Mouse (Mus musculus): Measurements from ENCODE around the gene Prdx5. TPM values are rescaled to one million over a fixed set of nuclear protein-coding genes. Genes with fewer than 3 reads are reported as not detected.
"Not testable (repeated sequence)": the region's sequence is repeated elsewhere in the genome, so short reads cannot be mapped to it uniquely, and the experiment has no call there.

Gene Prdx5
- polyA plus RNA-seq, 1 experiment from 2014 or later, result 218 TPM

DNA sequence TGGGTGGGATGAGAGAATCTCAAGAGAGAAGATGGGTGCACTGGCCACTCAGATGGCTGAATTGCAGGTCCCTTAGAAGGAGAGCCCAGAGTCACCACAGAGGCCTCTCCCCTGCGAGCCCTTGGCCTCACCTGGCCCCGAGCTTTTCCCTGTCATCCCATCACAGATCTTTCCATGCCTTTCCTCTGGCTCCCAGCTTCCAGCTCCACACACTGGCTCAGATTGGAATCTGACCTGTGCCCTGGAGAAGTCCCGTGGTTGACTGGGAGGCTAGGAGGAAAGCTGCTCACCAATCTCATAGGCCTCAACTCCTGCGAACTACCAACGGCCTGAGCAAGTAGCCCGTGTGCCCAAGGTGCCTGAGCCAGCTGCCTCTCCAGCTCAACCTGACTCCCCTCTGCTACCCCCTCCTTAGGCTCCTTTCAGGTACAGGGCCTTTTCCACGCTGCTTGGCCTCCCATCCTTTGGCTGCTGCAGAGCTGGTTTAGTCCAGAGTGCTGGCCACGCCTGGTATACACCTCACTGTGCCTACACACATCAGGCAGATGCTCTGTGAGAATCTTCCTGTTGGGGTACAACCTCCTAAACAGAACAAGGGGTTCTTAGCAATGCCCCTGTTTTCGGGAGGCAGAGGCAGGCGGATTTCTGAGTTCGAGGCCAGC lies 4.3 kb downstream of the Prdx5 start:
- peaks cover 14% of the 10 kb centered on the region for H3K4me1 ChIP-seq (replicated peaks)
- no peaks in the 10 kb centered on the region for H3K27me3 ChIP-seq (replicated peaks)
- ATAC-seq (ENCODE audit: insufficient number of reproducible peaks, low FRiP score), result no peak
- no peak overlapping the region for H3K27ac ChIP-seq (ENCODE audit: poor library complexity, severe bottlenecking)
- H3K9ac ChIP-seq, result no peak overlapping the region
- H3K9me3 ChIP-seq (replicated peaks), result no peaks in the 10 kb centered on the region
- no peak overlapping the region for H3K4me3 ChIP-seq
- peaks cover 36% of the 10 kb centered on the region for H3K36me3 ChIP-seq
- no peak overlapping the region for H3K4me2 ChIP-seq
- 85% methylated on average over 11 of the region's 11 CpGs for WGBS

GRCm38 (mm10) chr19:6904846-6905245 lies 5.1 kb downstream of the Prdx5 start:
- H3K27me3 ChIP-seq (replicated peaks), result no peaks in the 10 kb centered on the region
- H3K4me3 ChIP-seq, result no peak overlapping the region
- no peak for ATAC-seq (ENCODE audit: insufficient number of reproducible peaks, low FRiP score)
- H3K9ac ChIP-seq, result no peak overlapping the region
- no peak overlapping the region for H3K4me2 ChIP-seq
- H3K36me3 ChIP-seq, result peaks cover 36% of the 10 kb centered on the region
- 74% methylated on average over 2 of the region's 2 CpGs for WGBS
- H3K4me1 ChIP-seq (replicated peaks), result peaks cover 14% of the 10 kb centered on the region
- H3K27ac ChIP-seq (ENCODE audit: poor library complexity, severe bottlenecking), result no peak overlapping the region
- peaks cover 6% of the 10 kb centered on the region; the same call in 1 of the 2 replicates for H3K9me3 ChIP-seq (replicated peaks)

DNA sequence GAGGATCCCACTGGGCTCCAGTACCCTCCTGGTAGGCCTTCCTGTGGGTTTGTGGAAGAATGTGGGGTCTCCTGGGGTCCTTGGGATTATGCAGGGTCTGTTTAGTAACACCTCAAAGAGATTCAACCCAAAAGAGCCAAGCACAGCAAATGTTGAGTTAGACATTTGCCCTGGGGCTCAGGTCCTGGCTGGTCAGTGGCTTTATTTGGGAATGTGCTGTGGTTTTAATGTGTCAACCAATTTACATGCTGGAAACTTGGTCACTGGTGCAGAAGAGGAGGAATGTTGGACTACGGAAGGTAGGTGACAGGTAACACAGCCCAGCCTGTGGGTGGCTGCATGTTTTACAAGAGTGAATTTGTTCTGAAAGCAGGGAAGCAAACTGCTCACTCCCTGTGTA lies 6.9 kb downstream of the Prdx5 start:
- Histone ChIP-seq H3K9me3 (replicated peaks) (peaks cover 8% of the 10 kb centered on the region; the same call in 1 of the 2 replicates), H3K27me3 (replicated peaks) (no peaks in the 10 kb centered on the region), H3K4me3 (no peak overlapping the region), H3K9ac (no peak overlapping the region), H3K27ac (ENCODE audit: poor library complexity, severe bottlenecking) (no peak overlapping the region), H3K4me2 (no peak overlapping the region), H3K36me3 (peaks cover 36% of the 10 kb centered on the region), H3K4me1 (replicated peaks) (peaks cover 7% of the 10 kb centered on the region)
- no peak for ATAC-seq (ENCODE audit: insufficient number of reproducible peaks, low FRiP score)
- 92% methylated on average over 1 of the region's 1 CpGs for WGBS

- peaks cover 19% of the 10 kb centered on the region for H3K9me3 ChIP-seq (replicated peaks)
- H3K9ac ChIP-seq, result no peak overlapping the region
- H3K27ac ChIP-seq (ENCODE audit: poor library complexity, severe bottlenecking), result no peak overlapping the region
- WGBS, result 81% methylated on average over 4 of the region's 4 CpGs
- no peak overlapping the region for H3K4me2 ChIP-seq
- no peak for ATAC-seq (ENCODE audit: insufficient number of reproducible peaks, low FRiP score)
- H3K27me3 ChIP-seq (replicated peaks), result no peaks in the 10 kb centered on the region
- H3K36me3 ChIP-seq, result peaks cover 11% of the 10 kb centered on the region
- H3K4me3 ChIP-seq, result no peak overlapping the region
- no peaks in the 10 kb centered on the region for H3K4me1 ChIP-seq (replicated peaks)
Measured at GRCm38 (mm10) chr19:6899641-6900040, 10.3 kb downstream of the Prdx5 start.

- H3K27ac ChIP-seq (ENCODE audit: poor library complexity, severe bottlenecking); H3K4me1 ChIP-seq (replicated peaks); H3K9ac ChIP-seq; H3K4me3 ChIP-seq; ATAC-seq (ENCODE audit: insufficient number of reproducible peaks, low FRiP score); H3K4me2 ChIP-seq; H3K27me3 ChIP-seq (replicated peaks); H3K36me3 ChIP-seq: not testable (repeated sequence)
- WGBS, result 75% methylated on average over 18 of the region's 18 CpGs
- H3K9me3 ChIP-seq (replicated peaks), result peaks cover 19% of the 10 kb centered on the region
Measured at GRCm38 (mm10) chr19:6895608-6896305, 14.1 kb downstream of the Prdx5 start.

DNA sequence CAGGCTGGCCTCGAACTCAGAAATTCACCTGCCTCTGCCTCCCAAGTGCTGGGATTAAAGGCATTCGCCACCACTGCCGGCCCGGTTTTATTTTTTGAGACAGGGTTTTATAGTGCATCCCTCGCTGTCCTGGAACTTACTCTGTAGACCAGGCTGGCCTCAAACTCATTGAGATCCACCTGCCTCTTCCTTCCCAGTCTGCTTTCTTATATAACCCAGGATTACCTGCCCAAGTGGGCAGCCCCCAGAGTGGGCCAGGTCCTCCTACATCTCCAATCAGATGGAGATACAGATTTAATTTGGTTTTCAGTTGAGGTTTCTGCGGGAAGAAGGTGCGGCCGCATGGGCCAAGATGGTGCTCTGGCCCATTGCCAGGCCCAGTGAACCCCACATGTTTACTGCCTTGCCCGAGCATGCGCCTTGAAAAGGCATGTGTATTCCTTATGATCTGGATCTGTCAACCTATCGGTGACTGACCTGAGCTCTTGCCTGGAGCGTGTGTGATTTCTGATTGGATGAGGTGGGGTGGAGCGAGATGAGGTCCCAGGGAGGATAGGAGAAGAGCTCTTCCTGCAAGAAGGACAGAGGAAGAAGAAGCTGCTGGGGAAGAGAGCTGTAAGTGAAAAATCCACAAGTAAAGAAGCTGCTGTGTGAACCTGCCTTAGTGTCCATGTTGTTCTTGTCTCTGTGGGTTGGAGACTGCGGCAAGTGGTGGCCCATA lies 16.0 kb downstream of the Prdx5 start:
- Histone ChIP-seq H3K27me3 (replicated peaks) (no peaks in the 10 kb centered on the region), H3K9me3 (replicated peaks) (peaks cover 10% of the 10 kb centered on the region), H3K27ac (ENCODE audit: poor library complexity, severe bottlenecking) (no peak overlapping the region), H3K9ac (no peak overlapping the region), H3K4me2 (no peak overlapping the region), H3K4me3 (no peak overlapping the region), H3K36me3 (no peaks in the 10 kb centered on the region), H3K4me1 (replicated peaks) (no peaks in the 10 kb centered on the region)
- ATAC-seq (ENCODE audit: insufficient number of reproducible peaks, low FRiP score), result no peak
- WGBS, result 83% methylated on average over 14 of the region's 14 CpGs

- no peak overlapping the region for H3K4me2 ChIP-seq
- 48% methylated on average over 4 of the region's 4 CpGs for WGBS
- no peaks in the 10 kb centered on the region for H3K36me3 ChIP-seq
- H3K27ac ChIP-seq (ENCODE audit: poor library complexity, severe bottlenecking), result no peak overlapping the region
- H3K4me3 ChIP-seq, result no peak overlapping the region
- no peak for ATAC-seq (ENCODE audit: insufficient number of reproducible peaks, low FRiP score)
- H3K27me3 ChIP-seq (replicated peaks), result no peaks in the 10 kb centered on the region
- no peak overlapping the region for H3K9ac ChIP-seq
- H3K9me3 ChIP-seq (replicated peaks), result peaks cover 9% of the 10 kb centered on the region
- no peaks in the 10 kb centered on the region for H3K4me1 ChIP-seq (replicated peaks)
Measured at GRCm38 (mm10) chr19:6892512-6892911, 17.4 kb downstream of the Prdx5 start.

DNA sequence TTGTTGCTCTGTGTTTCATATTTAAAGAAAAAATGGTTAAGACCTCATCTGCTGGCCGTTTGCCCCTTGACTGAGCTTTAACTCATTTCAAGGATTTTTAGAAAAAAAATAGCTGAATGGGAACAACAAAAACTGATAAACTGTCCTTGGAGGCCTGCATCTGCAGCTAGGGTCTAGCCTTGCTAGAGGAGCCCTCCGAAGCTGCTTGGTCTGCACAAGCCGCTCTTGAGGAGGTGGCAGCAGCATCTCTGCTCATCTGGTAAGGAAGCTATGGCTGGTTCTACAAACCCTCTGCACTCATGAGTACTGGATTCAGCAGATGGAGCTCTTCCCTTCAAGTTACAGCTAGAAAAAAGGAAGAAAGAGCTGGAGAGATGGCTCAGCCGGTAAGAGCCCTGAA lies 31.9 kb downstream of the Prdx5 start:
- no peak overlapping the region for H3K4me2 ChIP-seq

DNA sequence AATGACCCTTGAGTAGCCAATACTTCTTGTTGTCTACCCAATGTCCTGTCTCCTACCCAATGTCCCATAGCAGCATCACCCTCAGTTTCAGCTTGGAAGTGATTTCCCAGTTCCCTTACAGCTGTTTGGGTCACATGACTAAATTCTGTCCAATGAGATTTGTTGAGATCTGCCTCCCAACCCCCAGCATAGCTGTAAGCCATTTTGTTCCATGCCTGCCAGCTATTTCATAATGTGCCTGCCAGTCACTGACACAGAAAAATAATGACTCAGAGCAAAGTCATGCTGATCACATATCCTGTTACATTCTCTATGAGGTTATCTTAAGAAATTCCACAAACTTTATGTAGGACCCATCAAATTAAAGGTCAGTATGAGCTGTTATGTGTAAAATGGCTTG lies 33.1 kb downstream of the Prdx5 start:
- peaks cover 8% of the 10 kb centered on the region; the same call in 1 of the 2 replicates for H3K9me3 ChIP-seq (replicated peaks)
- H3K4me2 ChIP-seq, result no peak overlapping the region
- H3K27me3 ChIP-seq (replicated peaks), result no peaks in the 10 kb centered on the region
- no peak overlapping the region for H3K27ac ChIP-seq (ENCODE audit: poor library complexity, severe bottlenecking)
- no peak overlapping the region for H3K4me3 ChIP-seq
- H3K36me3 ChIP-seq, result no peaks in the 10 kb centered on the region
- ATAC-seq (ENCODE audit: insufficient number of reproducible peaks, low FRiP score), result no peak
- H3K4me1 ChIP-seq (replicated peaks), result no peaks in the 10 kb centered on the region
- H3K9ac ChIP-seq, result no peak overlapping the region

More for the DNA sequence above, 31.9 kb downstream of the Prdx5 start:
- H3K9me3 ChIP-seq (replicated peaks), result peaks cover 8% of the 10 kb centered on the region; the same call in 1 of the 2 replicates
- no peak overlapping the region for H3K27ac ChIP-seq (ENCODE audit: poor library complexity, severe bottlenecking)
- H3K4me1 ChIP-seq (replicated peaks), result no peaks in the 10 kb centered on the region
- no peak overlapping the region for H3K9ac ChIP-seq
- H3K27me3 ChIP-seq (replicated peaks), result no peaks in the 10 kb centered on the region
- WGBS, result 69% methylated on average over 4 of the region's 4 CpGs
- ATAC-seq (ENCODE audit: insufficient number of reproducible peaks, low FRiP score), result no peak
- no peak overlapping the region for H3K4me3 ChIP-seq
- H3K36me3 ChIP-seq, result no peaks in the 10 kb centered on the region

DNA sequence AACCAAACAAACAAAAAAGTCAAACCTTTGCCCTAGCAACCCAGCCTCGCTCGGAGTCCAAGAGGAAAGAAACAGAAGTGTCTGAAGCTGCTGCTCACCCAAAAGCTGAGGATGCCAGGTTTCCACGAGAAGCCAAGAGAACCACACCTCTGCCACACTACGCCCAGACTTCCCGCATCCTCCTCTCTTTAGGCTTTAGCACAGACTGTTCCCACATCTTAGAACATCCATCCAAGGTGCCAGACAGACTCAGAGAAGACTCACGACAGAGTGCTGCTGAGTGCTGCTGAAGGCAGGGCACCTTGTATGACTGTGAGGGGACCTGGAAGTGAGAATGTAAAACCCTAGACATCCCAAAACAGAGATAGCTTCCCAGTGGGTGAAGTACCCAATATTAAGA lies 34.1 kb downstream of the Prdx5 start:
- no peak for ATAC-seq (ENCODE audit: insufficient number of reproducible peaks, low FRiP score)
- Histone ChIP-seq H3K4me1 (replicated peaks) (no peaks in the 10 kb centered on the region), H3K27ac (ENCODE audit: poor library complexity, severe bottlenecking) (no peak overlapping the region), H3K27me3 (replicated peaks) (no peaks in the 10 kb centered on the region), H3K4me3 (no peak overlapping the region), H3K4me2 (no peak overlapping the region), H3K9me3 (replicated peaks) (peaks cover 7% of the 10 kb centered on the region; the same call in 1 of the 2 replicates), H3K9ac (no peak overlapping the region), H3K36me3 (no peaks in the 10 kb centered on the region)
- WGBS, result 80% methylated on average over 6 of the region's 6 CpGs

GRCm38 (mm10) chr19:6874257-6874656 lies 35.6 kb downstream of the Prdx5 start:
- Histone ChIP-seq H3K9me3 (replicated peaks) (no peaks in the 10 kb centered on the region), H3K4me2 (no peak overlapping the region), H3K27ac (ENCODE audit: poor library complexity, severe bottlenecking) (no peak overlapping the region), H3K9ac (no peak overlapping the region), H3K4me3 (no peak overlapping the region), H3K4me1 (replicated peaks) (no peaks in the 10 kb centered on the region), H3K36me3 (no peaks in the 10 kb centered on the region), H3K27me3 (replicated peaks) (no peaks in the 10 kb centered on the region)
- 62% methylated on average over 1 of the region's 1 CpGs for WGBS
- no peak for ATAC-seq (ENCODE audit: insufficient number of reproducible peaks, low FRiP score)
